Mouse (Mus musculus) kidney, embryonic 16.5 days (tissue): ENCODE measurements around the gene Rcan3. TPM values are rescaled to one million over a fixed set of nuclear protein-coding genes. Genes with fewer than 3 reads are reported as not detected.

ENCODE experiments used
- ATAC-seq: fragments of 200-750 bp; cut with Nextera tagmentation; 2 replicates; pipeline ENCODE4 v1.8.0; 2017; ENCODE audit warnings: moderate TSS enrichment; ENCODE audit not compliant: low FRiP score, low TSS enrichment
- H3K27ac ChIP-seq: fragments of 300-500 bp; sonication (generic); 2 replicates; pipeline ENCODE4 v1.5.1; 2014; ENCODE audit warnings: low read length
- H3K27me3 ChIP-seq: fragments of 300-500 bp; sonication (generic); 2 replicates; pipeline ENCODE4 v1.6.1; 2014; ENCODE audit warnings: low read length, control low read depth, mixed read lengths; ENCODE audit not compliant: insufficient read depth
- H3K36me3 ChIP-seq: fragments of 300-500 bp; sonication (generic); 2 replicates; pipeline ENCODE4 v1.6.1; 2014; ENCODE audit warnings: low read length, control low read depth, mixed read lengths; ENCODE audit not compliant: insufficient read depth
- H3K4me1 ChIP-seq: fragments of 300-500 bp; sonication (generic); 2 replicates; pipeline ENCODE4 v1.6.1; 2014; ENCODE audit warnings: low read length, control low read depth, mixed read lengths; ENCODE audit not compliant: insufficient read depth
- H3K4me2 ChIP-seq: fragments of 300-500 bp; sonication (generic); replicated peaks from 2 replicates; pipeline ENCODE4 v1.6.1; 2014; ENCODE audit warnings: low read depth, low read length
- H3K4me3 ChIP-seq: fragments of 300-500 bp; sonication (generic); 2 replicates; pipeline ENCODE4 v1.5.1; 2014; ENCODE audit warnings: mild to moderate bottlenecking, low read length
- H3K9ac ChIP-seq: fragments of 300-500 bp; sonication (generic); replicated peaks from 2 replicates; pipeline ENCODE4 v1.6.1; 2014; ENCODE audit warnings: low read length
- H3K9me3 ChIP-seq: fragments of 300-500 bp; sonication (generic); 2 replicates; pipeline ENCODE4 v1.6.1; 2016; ENCODE audit warnings: low read length, control low read depth
- WGBS: fragments of 180-500 bp; shearing (Covaris S2); extraction: QIAGEN DNeasy Blood & Tissue Kit; methylation state at CpG from one replicate; pipeline ENCODE4 v1.1.7; 2014; 5-methylcytosine and 5-hydroxymethylcytosine counted together
- polyA plus RNA-seq: library from polyadenylated mRNA; unstranded; fragments of >200 nt; fragmentation: Nextera tagmentation; extraction: Ambion mirVana; gene quantifications from 2 replicates; pipeline ENCODE4 v1.2.1, GENCODE M21; 2015

The Rcan3 gene
- polyA plus RNA-seq, 1 experiment from 2014 or later = 15.3 TPM

DNA sequence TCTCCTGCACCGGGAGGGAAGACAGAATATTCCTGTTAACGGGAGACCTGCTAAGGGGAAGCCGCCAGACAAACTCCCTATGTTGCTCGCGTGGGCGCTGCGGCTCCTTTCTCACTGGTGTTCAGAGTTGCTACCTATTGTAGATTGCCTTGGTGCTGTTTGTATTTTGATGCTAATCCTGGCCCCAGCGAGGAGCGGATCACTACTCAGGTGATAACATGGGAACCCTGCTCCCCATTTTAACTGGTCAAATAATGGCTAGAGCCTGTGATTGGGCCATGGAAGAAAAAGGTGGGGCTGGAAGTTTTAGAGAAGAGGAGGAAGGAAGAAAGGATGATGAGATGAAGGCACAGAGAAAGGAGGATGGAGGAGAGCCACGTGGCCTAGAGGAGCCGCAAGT is 13.2 kb downstream of the Rcan3 start:
- no peak overlapping the region for H3K9ac ChIP-seq
- no peaks in the 10 kb centered on the region for H3K27me3 ChIP-seq
- no peak overlapping the region for H3K4me2 ChIP-seq
- 76% methylated on average over 11 of the region's 11 CpGs for WGBS
- no peak overlapping the region for H3K4me3 ChIP-seq
- no peaks in the 10 kb centered on the region for H3K9me3 ChIP-seq
- no peaks in the 10 kb centered on the region for H3K4me1 ChIP-seq
- ATAC-seq = no peak
- H3K36me3 ChIP-seq = peaks cover 21% of the 10 kb centered on the region
- no peak overlapping the region for H3K27ac ChIP-seq

DNA sequence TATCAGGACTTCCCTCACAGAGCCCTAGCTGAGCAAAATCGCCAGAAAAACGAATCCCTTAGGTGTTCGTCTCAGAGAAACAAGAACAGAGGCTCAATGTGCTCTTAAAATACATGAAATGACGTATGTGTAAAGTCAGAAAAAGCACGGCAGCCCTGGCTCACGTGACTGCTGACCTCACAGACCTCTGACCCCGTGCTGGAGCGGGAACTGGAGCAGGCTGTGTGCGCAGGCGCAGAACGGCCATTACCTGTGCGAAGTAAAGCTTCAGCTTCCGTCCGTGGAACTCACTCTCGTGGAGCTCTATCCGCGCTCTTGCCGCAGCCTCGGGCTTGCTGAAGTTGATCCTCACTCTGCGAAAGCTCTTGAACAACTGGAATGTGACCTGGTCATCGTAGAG is 13.7 kb downstream of the Rcan3 start:
- H3K9ac ChIP-seq = no peak overlapping the region
- H3K36me3 ChIP-seq = peaks cover 21% of the 10 kb centered on the region
- no peak overlapping the region for H3K4me2 ChIP-seq
- H3K9me3 ChIP-seq = no peaks in the 10 kb centered on the region
- H3K27me3 ChIP-seq = no peaks in the 10 kb centered on the region
- ATAC-seq = no peak
- no peaks in the 10 kb centered on the region for H3K4me1 ChIP-seq
- WGBS = 72% methylated on average over 21 of the region's 21 CpGs
- H3K4me3 ChIP-seq = no peak overlapping the region
- H3K27ac ChIP-seq = no peak overlapping the region

DNA sequence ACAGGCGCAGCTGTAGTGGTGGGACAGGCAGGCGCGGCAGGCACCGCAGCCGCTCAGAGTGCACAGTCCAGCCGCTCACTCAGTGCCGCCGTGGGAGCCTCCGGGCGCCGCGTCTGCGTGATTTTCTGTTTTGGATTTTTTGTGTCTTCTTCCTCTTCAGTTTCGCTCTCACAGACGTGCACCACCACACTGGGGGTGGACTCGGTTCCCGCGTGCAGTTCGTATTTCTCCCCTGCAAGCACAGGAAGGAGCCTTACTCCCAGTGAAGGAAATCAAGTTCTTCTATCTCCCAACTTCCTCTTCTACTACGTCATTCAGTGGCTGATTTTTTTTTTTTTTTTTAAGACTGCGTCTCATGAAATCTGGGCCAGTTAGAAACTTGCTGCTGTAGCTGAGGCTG is 17.3 kb downstream of the Rcan3 start:
- no peak overlapping the region for H3K9ac ChIP-seq
- H3K27ac ChIP-seq = no peak overlapping the region
- no peak for ATAC-seq
- WGBS = 89% methylated on average over 21 of the region's 21 CpGs
- peaks cover 16% of the 10 kb centered on the region for H3K36me3 ChIP-seq
- no peak overlapping the region for H3K4me2 ChIP-seq
- no peaks in the 10 kb centered on the region for H3K9me3 ChIP-seq
- no peak overlapping the region for H3K4me3 ChIP-seq
- H3K4me1 ChIP-seq = no peaks in the 10 kb centered on the region
- H3K27me3 ChIP-seq = no peaks in the 10 kb centered on the region

DNA sequence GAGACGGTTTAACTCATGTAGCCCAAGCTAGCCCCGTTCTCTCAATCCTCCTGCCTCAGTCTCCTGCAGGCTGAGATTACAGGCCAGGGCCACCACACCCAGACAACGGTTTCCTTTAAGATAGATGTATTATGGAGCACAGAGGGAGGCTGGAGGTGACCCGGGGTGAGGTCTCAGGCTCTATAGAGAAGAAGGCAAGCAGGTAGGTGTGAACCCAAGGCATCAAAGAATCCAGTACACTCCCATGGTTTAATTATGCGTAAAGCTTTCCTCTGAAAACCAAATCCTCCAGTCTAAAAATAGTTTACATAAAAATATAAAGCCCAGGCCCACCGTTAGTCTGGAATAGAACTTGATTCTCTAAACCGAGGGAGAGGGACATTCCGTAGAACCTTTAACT is 20.2 kb downstream of the Rcan3 start:
- WGBS = 82% methylated on average over 8 of the region's 8 CpGs
- no peak overlapping the region for H3K27ac ChIP-seq
- H3K9ac ChIP-seq = no peak overlapping the region
- no peaks in the 10 kb centered on the region for H3K27me3 ChIP-seq
- H3K4me1 ChIP-seq = no peaks in the 10 kb centered on the region
- H3K9me3 ChIP-seq = 0 out of 2 replicates have a peak, but pooled peaks cover 3% of the 10 kb centered on the region
- H3K36me3 ChIP-seq = peaks cover 11% of the 10 kb centered on the region; the same call in 1 of the 2 replicates
- H3K4me3 ChIP-seq = no peak overlapping the region
- no peak for ATAC-seq
- H3K4me2 ChIP-seq = no peak overlapping the region

DNA sequence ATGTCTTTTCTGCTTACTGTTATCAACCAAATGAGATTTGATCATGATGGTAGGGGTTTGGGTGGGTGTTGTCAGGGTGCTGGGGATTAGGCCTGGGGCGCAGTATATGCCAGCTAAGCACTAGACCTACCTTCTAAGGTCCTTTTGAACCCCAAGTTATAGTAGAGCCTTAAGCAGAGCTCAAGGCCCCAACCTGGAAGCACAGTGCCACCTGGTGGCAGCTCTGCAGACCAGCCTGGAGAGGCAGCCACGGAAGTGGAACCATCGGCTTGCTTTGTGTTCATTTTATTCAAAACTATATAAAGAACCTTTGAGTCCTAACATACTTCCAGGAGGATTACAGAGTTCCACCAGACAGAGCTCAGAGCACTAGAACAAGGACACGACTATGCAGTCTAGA is 22.0 kb downstream of the Rcan3 start:
- ATAC-seq = no peak
- Histone ChIP-seq H3K9me3 (0 out of 2 replicates have a peak, but pooled peaks cover 3% of the 10 kb centered on the region), H3K4me1 (no peaks in the 10 kb centered on the region), H3K9ac (no peak overlapping the region), H3K27ac (no peak overlapping the region), H3K36me3 (0 out of 2 replicates have a peak, but pooled peaks cover 3% of the 10 kb centered on the region), H3K27me3 (no peaks in the 10 kb centered on the region), H3K4me3 (no peak overlapping the region), H3K4me2 (no peak overlapping the region)
- 37% methylated on average over 4 of the region's 4 CpGs for WGBS

DNA sequence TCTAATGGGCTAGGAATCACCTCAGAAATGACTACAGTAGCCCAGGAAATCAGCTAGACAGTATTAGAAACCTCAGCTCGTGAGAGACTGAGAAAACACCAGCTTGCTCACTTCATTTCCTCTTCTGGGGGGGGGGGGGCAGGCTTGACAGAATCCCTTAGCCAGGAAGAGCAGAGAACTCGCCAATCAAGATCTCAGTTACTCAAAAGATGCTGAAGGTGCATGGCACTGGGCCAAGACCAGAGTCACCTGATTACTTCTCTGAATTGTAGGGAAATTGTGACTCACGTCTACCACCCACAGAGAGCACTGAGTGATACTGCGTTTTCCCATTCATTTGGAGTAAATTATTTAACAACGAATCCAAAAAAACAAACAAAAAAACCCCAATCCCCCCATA is 27.5 kb downstream of the Rcan3 start:
- Histone ChIP-seq H3K4me2 (no peak overlapping the region), H3K9me3 (0 out of 2 replicates have a peak, but pooled peaks cover 3% of the 10 kb centered on the region), H3K27ac (no peak overlapping the region), H3K4me1 (peaks cover 4% of the 10 kb centered on the region; the same call in 1 of the 2 replicates), H3K4me3 (no peak overlapping the region), H3K9ac (no peak overlapping the region), H3K27me3 (no peaks in the 10 kb centered on the region), H3K36me3 (no peaks in the 10 kb centered on the region)
- ATAC-seq = no peak
- 38% methylated on average over 5 of the region's 5 CpGs for WGBS

DNA sequence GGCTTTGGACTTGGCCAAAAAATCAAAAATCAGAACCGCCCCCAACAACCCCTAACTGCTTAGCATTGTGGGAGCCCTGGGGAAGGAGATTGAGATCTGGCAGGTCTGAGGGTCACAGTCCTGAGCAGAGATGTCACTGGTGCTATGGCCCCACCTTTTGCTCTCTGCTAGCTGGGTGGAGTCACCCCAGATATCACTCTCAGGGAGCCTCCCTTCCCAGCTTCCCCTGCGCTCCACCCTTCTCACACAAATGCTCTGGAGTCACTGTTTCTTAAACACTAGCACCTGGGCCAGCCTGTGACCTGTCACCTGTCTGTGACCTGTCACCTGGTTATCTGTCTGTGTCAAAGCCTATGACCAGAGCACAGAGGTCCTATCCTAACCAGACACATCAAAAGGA is 28.7 kb downstream of the Rcan3 start:
- Histone ChIP-seq H3K9ac (no peak overlapping the region), H3K36me3 (no peaks in the 10 kb centered on the region), H3K27me3 (no peaks in the 10 kb centered on the region), H3K4me3 (no peak overlapping the region), H3K4me1 (peaks cover 4% of the 10 kb centered on the region; the same call in 1 of the 2 replicates), H3K27ac (no peak overlapping the region), H3K9me3 (0 out of 2 replicates have a peak, but pooled peaks cover 2% of the 10 kb centered on the region), H3K4me2 (no peak overlapping the region)
- WGBS = 92% methylated on average over 2 of the region's 2 CpGs
- no peak; the same call in 1 of the 2 replicates for ATAC-seq

DNA sequence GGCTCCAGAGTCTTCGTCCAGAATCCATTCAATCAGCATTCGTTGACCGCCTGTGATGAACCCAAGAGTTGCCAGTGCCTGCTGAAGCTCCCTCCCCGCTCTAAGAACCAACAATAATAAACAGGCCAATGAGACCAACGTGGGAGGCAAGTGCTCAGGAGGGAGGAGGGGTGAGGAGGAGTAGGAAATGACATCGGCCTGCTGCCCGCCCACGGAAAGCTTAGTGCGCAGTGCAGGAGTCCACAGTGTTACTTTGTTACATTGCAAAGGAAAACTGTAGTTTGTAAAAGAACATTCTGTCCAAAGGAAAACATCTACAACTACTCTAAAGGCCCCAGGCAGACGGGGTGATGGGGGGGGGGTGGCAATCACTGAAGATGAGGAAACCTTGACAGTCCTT is 29.6 kb downstream of the Rcan3 start:
- H3K9me3 ChIP-seq = no peaks in the 10 kb centered on the region
- no peaks in the 10 kb centered on the region for H3K36me3 ChIP-seq
- no peak overlapping the region for H3K4me2 ChIP-seq
- H3K27ac ChIP-seq = no peak overlapping the region
- WGBS = 54% methylated on average over 10 of the region's 10 CpGs
- no peak for ATAC-seq
- no peak overlapping the region for H3K4me3 ChIP-seq
- H3K9ac ChIP-seq = no peak overlapping the region
- H3K27me3 ChIP-seq = 0 out of 2 replicates have a peak, but pooled peaks cover 1% of the 10 kb centered on the region
- H3K4me1 ChIP-seq = peaks cover 4% of the 10 kb centered on the region; the same call in 1 of the 2 replicates

DNA sequence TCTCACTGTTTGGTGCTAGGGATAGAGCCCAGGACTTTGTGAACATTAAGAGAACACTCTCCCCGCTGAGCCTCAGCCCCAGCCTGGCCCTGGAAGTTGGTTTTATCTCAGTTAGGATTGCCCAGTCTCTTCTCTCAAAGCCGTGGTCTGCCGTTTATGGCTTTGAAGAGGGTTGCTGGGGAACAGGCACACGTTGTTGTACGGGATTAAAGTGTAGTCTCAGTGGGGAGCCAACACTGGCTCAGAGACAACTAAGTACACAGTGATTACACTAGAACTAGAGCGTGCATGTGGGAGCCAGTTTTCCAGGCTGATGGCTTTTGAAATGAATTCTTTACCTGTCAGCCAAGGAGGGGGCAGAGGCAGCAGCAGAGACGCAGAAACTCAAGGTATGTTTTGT is 31.8 kb downstream of the Rcan3 start:
- H3K9me3 ChIP-seq = no peaks in the 10 kb centered on the region
- H3K4me2 ChIP-seq = no peak overlapping the region
- 24% methylated on average over 7 of the region's 7 CpGs for WGBS
- H3K27me3 ChIP-seq = peaks cover 19% of the 10 kb centered on the region; the same call in 1 of the 2 replicates
- H3K36me3 ChIP-seq = no peaks in the 10 kb centered on the region
- no peak overlapping the region for H3K9ac ChIP-seq
- H3K27ac ChIP-seq = no peak overlapping the region
- H3K4me3 ChIP-seq = no peak overlapping the region
- peaks cover 13% of the 10 kb centered on the region for H3K4me1 ChIP-seq
- no peak for ATAC-seq

DNA sequence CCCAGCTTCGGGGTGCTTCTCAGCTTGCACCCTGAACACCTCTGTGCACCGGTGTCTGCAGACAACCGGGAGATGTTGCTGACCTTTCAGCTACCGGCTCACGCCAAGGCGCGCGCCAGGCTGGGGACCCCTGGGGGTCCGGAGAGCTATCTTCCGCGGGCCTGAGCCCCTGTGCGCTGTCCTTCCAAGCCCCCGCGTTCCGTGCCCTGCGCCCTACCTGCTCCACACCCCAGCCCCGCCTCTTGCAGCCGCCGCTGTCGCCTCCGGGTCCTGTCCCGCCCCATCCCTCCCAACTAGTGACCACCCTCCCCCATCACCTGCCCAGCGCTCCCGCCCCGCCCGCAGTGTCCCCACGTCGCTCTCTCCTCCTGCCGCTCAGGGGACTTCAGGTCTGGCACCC is 35.7 kb downstream of the Rcan3 start, which contains the start of gene Ncmap:
Gene Ncmap, minus strand, starts transcription at position 237 of the 400 bp plus-strand sequence.
- Histone ChIP-seq H3K27me3 (peaks cover 24% of the 10 kb centered on the region; the same call in 1 of the 2 replicates), H3K4me3 (peak within 1 kb of the TSS; percentile 51), H3K9me3 (0 out of 2 replicates have a peak, but pooled peaks cover under 1% of the 10 kb centered on the region), H3K4me1 (peaks cover 10% of the 10 kb centered on the region), H3K36me3 (no peaks in the 10 kb centered on the region), H3K9ac (peak within 1 kb of the TSS; percentile 61), H3K4me2 (peak within 1 kb of the TSS; percentile 86), H3K27ac (no peak within 1 kb of the TSS)
- under 1% methylated on average over 29 of the region's 29 CpGs for WGBS
- ATAC-seq = no peak
